Mouse (Mus musculus) hindbrain, postnatal 0 days (tissue): ENCODE data around the gene Zfp672. TPM values are rescaled to one million over a fixed set of nuclear protein-coding genes. Genes with fewer than 3 reads are reported as not detected.

Source experiments
- ATAC-seq: fragments of 200-750 bp; cut with Nextera tagmentation; 2 replicates; pipeline ENCODE4 v1.8.0; 2017; ENCODE audit warnings: mild to moderate bottlenecking, moderate TSS enrichment, moderate library complexity
- DNase-seq: peaks from one replicate; pipeline ENCODE4 v3.0.0-alpha.2; 2015; ENCODE audit warnings: low spot score
- H3K27ac ChIP-seq: fragments of 300-500 bp; sonication (generic); 2 replicates; pipeline ENCODE4 v1.5.1; 2014; ENCODE audit warnings: mild to moderate bottlenecking
- H3K27me3 ChIP-seq: fragments of 300-500 bp; sonication (generic); 2 replicates; pipeline ENCODE4 v1.6.1; 2014; ENCODE audit warnings: low read length, mixed read lengths; ENCODE audit not compliant: insufficient read depth
- H3K36me3 ChIP-seq: fragments of 300-500 bp; sonication (generic); 2 replicates; pipeline ENCODE4 v1.6.1; 2014; ENCODE audit warnings: low read length, mixed read lengths; ENCODE audit not compliant: insufficient read depth
- H3K4me1 ChIP-seq: fragments of 300-500 bp; sonication (generic); 2 replicates; pipeline ENCODE4 v1.6.1; 2014; ENCODE audit warnings: antibody characterized with exemption, low read length, mixed read lengths; ENCODE audit not compliant: insufficient read depth
- H3K4me2 ChIP-seq: fragments of 300-500 bp; sonication (generic); 2 replicates; pipeline ENCODE4 v1.6.1; 2014; ENCODE audit warnings: low read depth, mild to moderate bottlenecking, low read length, moderate library complexity, mixed read lengths
- H3K4me3 ChIP-seq: fragments of 300-500 bp; sonication (generic); 2 replicates; pipeline ENCODE4 v1.5.1; 2014; ENCODE audit warnings: low read length
- H3K9ac ChIP-seq: fragments of 300-500 bp; sonication (generic); replicated peaks from 2 replicates; pipeline ENCODE4 v1.6.1; 2014; ENCODE audit warnings: mild to moderate bottlenecking, low read length, moderate library complexity, mixed read lengths
- H3K9me3 ChIP-seq: fragments of 300-500 bp; sonication (generic); 2 replicates; pipeline ENCODE4 v1.6.1; 2016; ENCODE audit warnings: low read length, mixed read lengths
- CTCF ChIP-seq: IDR thresholded peaks from 2 replicates; pipeline ENCODE4 v1.5.1; 2016; ENCODE audit warnings: antibody characterized with exemption, control low read depth, low read depth
- WGBS: fragments of 180-500 bp; shearing (Covaris S2); extraction: QIAGEN DNeasy Blood & Tissue Kit; methylation state at CpG from one replicate; pipeline ENCODE4 v1.1.7; 2014; 5-methylcytosine and 5-hydroxymethylcytosine counted together
- polyA plus RNA-seq: library from polyadenylated mRNA; unstranded; fragments of >200 nt; fragmentation: Nextera tagmentation; extraction: Ambion mirVana; gene quantifications from 2 replicates; pipeline ENCODE4 v1.2.1, GENCODE M21; 2015
- total RNA-seq: library from RNA; depleted of rRNA; stranded (reverse); fragments of >200 nt; gene quantifications from 2 replicates; pipeline ENCODE4 v1.2.3, GENCODE M21; 2014; rRNA removed

Zfp672 gene
- total and polyA plus RNA-seq, 2 experiments from 2014 or later, result 42.9 to 43.8 TPM

- Histone ChIP-seq H3K9ac (no peak overlapping the region), H3K27ac (no peak overlapping the region), H3K9me3 (no peaks in the 10 kb centered on the region), H3K4me3 (no peak overlapping the region), H3K4me2 (no peak overlapping the region), H3K36me3 (no peaks in the 10 kb centered on the region), H3K4me1 (no peaks in the 10 kb centered on the region), H3K27me3 (no peaks in the 10 kb centered on the region)
- WGBS, result 89% methylated on average over 4 of the region's 4 CpGs
- TF ChIP-seq CTCF, result no peak
- ATAC-seq (no peak), DNase-seq (no peak)
These were observed 39.3 kb downstream of the Zfp672 start for GRCm38 (mm10) chr11:58290812-58291211.

GRCm38 (mm10) chr11:58289992-58290682, 40.0 kb downstream of the Zfp672 start:
- no peak for TF ChIP-seq CTCF
- H3K27me3 ChIP-seq, result no peaks in the 10 kb centered on the region
- no peak overlapping the region for H3K27ac ChIP-seq
- no peaks in the 10 kb centered on the region for H3K4me1 ChIP-seq
- DNase-seq (no peak), ATAC-seq (no peak)
- H3K4me3 ChIP-seq, result no peak overlapping the region
- no peaks in the 10 kb centered on the region for H3K36me3 ChIP-seq
- H3K4me2 ChIP-seq, result no peak overlapping the region
- no peak overlapping the region for H3K9ac ChIP-seq
- no peaks in the 10 kb centered on the region for H3K9me3 ChIP-seq
- WGBS, result 79% methylated on average over 9 of the region's 9 CpGs

GRCm38 (mm10) chr11:58282518-58282917, 47.6 kb downstream of the Zfp672 start:
- no peak overlapping the region for H3K27ac ChIP-seq
- no peak overlapping the region for H3K9ac ChIP-seq
- H3K4me3 ChIP-seq, result no peak overlapping the region
- H3K27me3 ChIP-seq, result no peaks in the 10 kb centered on the region
- no peaks in the 10 kb centered on the region for H3K36me3 ChIP-seq
- WGBS, result 86% methylated on average over 5 of the region's 5 CpGs
- H3K9me3 ChIP-seq, result no peaks in the 10 kb centered on the region
- ATAC-seq (no peak), DNase-seq (no peak)
- H3K4me1 ChIP-seq, result no peaks in the 10 kb centered on the region
- no peak for TF ChIP-seq CTCF
- no peak overlapping the region for H3K4me2 ChIP-seq

GRCm38 (mm10) chr11:58281970-58282496, 48.1 kb downstream of the Zfp672 start:
- ATAC-seq (no peak), DNase-seq (no peak)
- Histone ChIP-seq H3K27ac (no peak overlapping the region), H3K27me3 (no peaks in the 10 kb centered on the region), H3K9ac (no peak overlapping the region), H3K36me3 (no peaks in the 10 kb centered on the region), H3K4me2 (no peak overlapping the region), H3K9me3 (no peaks in the 10 kb centered on the region), H3K4me3 (no peak overlapping the region), H3K4me1 (no peaks in the 10 kb centered on the region)
- WGBS, result 87% methylated on average over 13 of the region's 13 CpGs
- TF ChIP-seq CTCF, result no peak

- H3K9ac ChIP-seq, result no peak overlapping the region
- no peak for TF ChIP-seq CTCF
- no peak for ATAC-seq
- H3K27me3 ChIP-seq, result no peaks in the 10 kb centered on the region
- no peaks in the 10 kb centered on the region for H3K9me3 ChIP-seq
- H3K4me1 ChIP-seq, result no peaks in the 10 kb centered on the region
- 73% methylated on average over 4 of the region's 4 CpGs for WGBS
- no peak overlapping the region for H3K27ac ChIP-seq
- no peaks in the 10 kb centered on the region for H3K36me3 ChIP-seq
- H3K4me3 ChIP-seq, result no peak overlapping the region
- H3K4me2 ChIP-seq, result no peak overlapping the region
- no peak for DNase-seq
These were observed 54.4 kb downstream of the Zfp672 start for GRCm38 (mm10) chr11:58275756-58276155.

- no peak for ATAC-seq
- H3K4me2 ChIP-seq, result no peak within 1 kb of the TSS
- H3K27ac ChIP-seq, result no peak within 1 kb of the TSS
- DNase-seq, result no peak
- no peaks in the 10 kb centered on the region for H3K36me3 ChIP-seq
- no peaks in the 10 kb centered on the region for H3K9me3 ChIP-seq
- no peak within 1 kb of the TSS for H3K9ac ChIP-seq
- no peaks in the 10 kb centered on the region for H3K4me1 ChIP-seq
- 51% methylated on average over 2 of the region's 2 CpGs for WGBS
- no peak within 1 kb of the TSS for H3K4me3 ChIP-seq
- TF ChIP-seq CTCF, result no peak
- no peaks in the 10 kb centered on the region for H3K27me3 ChIP-seq
These were observed 55.6 kb downstream of the Zfp672 start, which contains the start of gene 4930438A08Rik for GRCm38 (mm10) chr11:58274572-58274971. 4930438A08Rik (plus strand) TSS chr11:58274799.

- H3K9me3 ChIP-seq, result no peaks in the 10 kb centered on the region
- ATAC-seq (no peak), DNase-seq (no peak)
- no peaks in the 10 kb centered on the region for H3K4me1 ChIP-seq
- TF ChIP-seq CTCF, result no peak
- H3K27ac ChIP-seq, result no peak overlapping the region
- no peaks in the 10 kb centered on the region for H3K27me3 ChIP-seq
- 86% methylated on average over 3 of the region's 3 CpGs for WGBS
- no peak overlapping the region for H3K4me3 ChIP-seq
- no peak overlapping the region for H3K4me2 ChIP-seq
- H3K36me3 ChIP-seq, result no peaks in the 10 kb centered on the region
- no peak overlapping the region for H3K9ac ChIP-seq
These were observed 61.9 kb downstream of the Zfp672 start for GRCm38 (mm10) chr11:58268285-58268684.

Other genes starting within 250 kb of the Zfp672 start
- not detected in 2 replicates for gene Gm12248, start 237.2 kb downstream of the Zfp672 start, total RNA-seq
- not detected in 2 replicates for gene Gm12248, start 237.2 kb downstream of the Zfp672 start, polyA plus RNA-seq
- 76.4 and 83.7 TPM in 2 replicates for gene Cnot8, start 226.2 kb downstream of the Zfp672 start, total RNA-seq
- 82.1 and 83.1 TPM in 2 replicates for gene Cnot8, start 226.2 kb downstream of the Zfp672 start, polyA plus RNA-seq
- gene Gemin5, start 161.8 kb downstream of the Zfp672 start, total RNA-seq, result 19.6 and 21.2 TPM in 2 replicates
- 10.4 and 11.2 TPM in 2 replicates for gene Gemin5, start 161.8 kb downstream of the Zfp672 start, polyA plus RNA-seq
- gene Mrpl22, start 158.7 kb downstream of the Zfp672 start, total RNA-seq, result 24.7 and 37.7 TPM in 2 replicates
- gene Mrpl22, start 158.7 kb downstream of the Zfp672 start, polyA plus RNA-seq, result 98.8 and 98.9 TPM in 2 replicates
- 2.7 and 6.3 TPM in 2 replicates for gene Igtp, start 130.8 kb downstream of the Zfp672 start, total RNA-seq
- 2.1 and 3.0 TPM in 2 replicates for gene Igtp, start 130.8 kb downstream of the Zfp672 start, polyA plus RNA-seq
- 1.2 and 1.8 TPM in 2 replicates for gene Irgm2, start 130.7 kb downstream of the Zfp672 start, total RNA-seq
- gene Irgm2, start 130.7 kb downstream of the Zfp672 start, polyA plus RNA-seq, result 0.80 and 1.6 TPM in 2 replicates
- not detected in 2 replicates for gene 4930438A08Rik, start 55.5 kb downstream of the Zfp672 start, total RNA-seq
- gene 4930438A08Rik, start 55.5 kb downstream of the Zfp672 start, polyA plus RNA-seq, result not detected in 2 replicates
- gene Zfp692, start 23.3 kb downstream of the Zfp672 start, total RNA-seq, result 23.9 and 27.8 TPM in 2 replicates
- gene Zfp692, start 23.3 kb downstream of the Zfp672 start, polyA plus RNA-seq, result 19.7 and 21.9 TPM in 2 replicates
- 51.8 and 55.4 TPM in 2 replicates for gene Sh3bp5l, start 385 bp upstream of the Zfp672 start, total RNA-seq
- gene Sh3bp5l, start 385 bp upstream of the Zfp672 start, polyA plus RNA-seq, result 39.7 and 40.3 TPM in 2 replicates
- not detected in 2 replicates for gene Lypd8, start 48.7 kb upstream of the Zfp672 start, total RNA-seq
- gene Lypd8, start 48.7 kb upstream of the Zfp672 start, polyA plus RNA-seq, result not detected in 2 replicates
- not detected in 2 replicates for gene 1810065E05Rik, start 90.8 kb upstream of the Zfp672 start, total RNA-seq
- gene 1810065E05Rik, start 90.8 kb upstream of the Zfp672 start, polyA plus RNA-seq, result not detected in 2 replicates
- not detected in 2 replicates for gene Gm12253, start 102.2 kb upstream of the Zfp672 start, total RNA-seq
- gene Gm12253, start 102.2 kb upstream of the Zfp672 start, polyA plus RNA-seq, result not detected in 2 replicates
- gene Lypd9, start 122.6 kb upstream of the Zfp672 start, total RNA-seq, result not detected in 2 replicates
- not detected in 2 replicates for gene Lypd9, start 122.6 kb upstream of the Zfp672 start, polyA plus RNA-seq
- not detected in 2 replicates for gene Olfr30, start 131.9 kb upstream of the Zfp672 start, total RNA-seq
- not detected in 2 replicates for gene Olfr30, start 131.9 kb upstream of the Zfp672 start, polyA plus RNA-seq
- not detected in 2 replicates for gene Olfr332, start 162.2 kb upstream of the Zfp672 start, total RNA-seq
- gene Olfr332, start 162.2 kb upstream of the Zfp672 start, polyA plus RNA-seq, result not detected in 2 replicates
- not detected in 2 replicates for gene Olfr331, start 172.2 kb upstream of the Zfp672 start, total RNA-seq
- gene Olfr331, start 172.2 kb upstream of the Zfp672 start, polyA plus RNA-seq, result not detected in 2 replicates
- not detected in 2 replicates for gene Olfr330, start 204.5 kb upstream of the Zfp672 start, total RNA-seq
- gene Olfr330, start 204.5 kb upstream of the Zfp672 start, polyA plus RNA-seq, result 0.15 TPM in 1 of 2 replicates, not detected in the other
- not detected in 2 replicates for gene Olfr329-ps, start 216.1 kb upstream of the Zfp672 start, total RNA-seq
- gene Olfr329-ps, start 216.1 kb upstream of the Zfp672 start, polyA plus RNA-seq, result 0.11 TPM in 1 of 2 replicates, not detected in the other
- gene Olfr328, start 225.3 kb upstream of the Zfp672 start, total RNA-seq, result not detected in 2 replicates
- gene Olfr328, start 225.3 kb upstream of the Zfp672 start, polyA plus RNA-seq, result not detected in 2 replicates
- not detected in 2 replicates for gene Olfr224, start 240.2 kb upstream of the Zfp672 start, total RNA-seq
- 0.08 TPM in 1 of 2 replicates, not detected in the other for gene Olfr224, start 240.2 kb upstream of the Zfp672 start, polyA plus RNA-seq
- not detected in 2 replicates for gene Olfr325, start 247.4 kb upstream of the Zfp672 start, total RNA-seq
- gene Olfr325, start 247.4 kb upstream of the Zfp672 start, polyA plus RNA-seq, result not detected in 2 replicates